Mouse (Mus musculus) MEL (cell line): Measurements from ENCODE around the gene Surf2. TPM values are rescaled to one million over a fixed set of nuclear protein-coding genes. Genes with fewer than 3 reads are reported as not detected.
A peak's percentile ranks its signal among the peaks of the same experiment; 100 is the strongest.

Source experiments
- DNase-seq: peaks from one replicate; pipeline ENCODE4 v3.0.0; 2011; ENCODE audit warnings: low read depth, low spot score
- H3K27ac ChIP-seq: 2 replicates; pipeline ENCODE4 v1.5.1; 2012; ENCODE audit warnings: low read depth, mild to moderate bottlenecking, control low read depth, low read length, moderate library complexity; ENCODE audit not compliant: control insufficient read depth
- H3K27me3 ChIP-seq, 2 experiments: fragments of 150-350 bp in 1 of 2; sonication (generic) in 1 of 2; 2 replicates each; pipeline ENCODE4 v1.6.1; 2012; ENCODE audit warnings: low read length in 2 of 2, mild to moderate bottlenecking in 2 of 2, improper control_type of control experiment in 1 of 2, moderate library complexity in 1 of 2; ENCODE audit not compliant: insufficient read depth in 2 of 2, control insufficient read depth in 1 of 2
- H3K36me3 ChIP-seq, 2 experiments: 2 replicates each; pipeline ENCODE4 v1.6.1; 2012 to 2014; ENCODE audit warnings: low read length in 2 of 2, improper control_type of control experiment in 1 of 2, inconsistent platforms in 1 of 2, mild to moderate bottlenecking in 1 of 2; ENCODE audit not compliant: insufficient read depth in 2 of 2, control insufficient read depth in 1 of 2
- H3K4me1 ChIP-seq, 2 experiments: fragments of 150-350 bp in 1 of 2; sonication (generic) in 1 of 2; 2 replicates each; pipeline ENCODE4 v1.6.1; 2012; ENCODE audit warnings: low read length in 2 of 2, improper control_type of control experiment in 1 of 2, mild to moderate bottlenecking in 1 of 2; ENCODE audit not compliant: insufficient read depth in 2 of 2, control insufficient read depth in 1 of 2
- H3K4me3 ChIP-seq, 2 experiments: fragments of 150-350 bp in 1 of 2; sonication (generic) in 1 of 2; 2 replicates each; pipeline ENCODE4 v1.5.1; 2012; ENCODE audit warnings: low read depth in 2 of 2, low read length in 2 of 2, mild to moderate bottlenecking in 2 of 2, moderate library complexity in 2 of 2, control low read depth in 1 of 2, improper control_type of control experiment in 1 of 2; ENCODE audit not compliant: control insufficient read depth in 1 of 2, insufficient read depth in 1 of 2
- H3K79me2 ChIP-seq: 2 replicates; pipeline ENCODE4 v1.6.1; 2012; ENCODE audit warnings: mild to moderate bottlenecking, low read length, moderate library complexity; ENCODE audit not compliant: control insufficient read depth, poor library complexity, insufficient read depth
- H3K9ac ChIP-seq: 2 replicates; pipeline ENCODE4 v1.6.1; 2012; ENCODE audit warnings: low read depth, mild to moderate bottlenecking, control low read depth, low read length, moderate library complexity; ENCODE audit not compliant: control insufficient read depth, poor library complexity, severe bottlenecking
- H3K9me3 ChIP-seq: fragments of 150-350 bp; sonication (generic); replicated peaks from 2 replicates; pipeline ENCODE4 v1.6.1; 2012; ENCODE audit warnings: mild to moderate bottlenecking, low read length, improper control_type of control experiment, moderate library complexity; ENCODE audit not compliant: insufficient read depth
- BHLHE40 ChIP-seq: IDR thresholded peaks from 2 replicates; pipeline ENCODE4 v1.6.1; 2012; ENCODE audit warnings: low read depth, mild to moderate bottlenecking, inconsistent platforms, low read length, improper control_type of control experiment, borderline replicate concordance
- CTCF ChIP-seq, 3 experiments: IDR thresholded peaks in 2 of 3; conservative IDR thresholded peaks in 1 of 3; 2 replicates each; pipeline ENCODE4 v1.5.1; 2011 to 2012; ENCODE audit warnings: low read length in 3 of 3, low read depth in 2 of 3, mild to moderate bottlenecking in 2 of 3, improper control_type of control experiment in 1 of 3, inconsistent platforms in 1 of 3, mixed read lengths in 1 of 3, moderate library complexity in 1 of 3; ENCODE audit not compliant: control insufficient read depth in 1 of 3, insufficient read depth in 1 of 3, poor library complexity in 1 of 3, severe bottlenecking in 1 of 3
- GATA1 ChIP-seq: IDR thresholded peaks from 2 replicates; pipeline ENCODE4 v1.6.1; 2011; ENCODE audit warnings: low read depth, low read length, improper control_type of control experiment
- MYB ChIP-seq: IDR thresholded peaks from 2 replicates; pipeline ENCODE4 v1.6.1; 2011; ENCODE audit warnings: mild to moderate bottlenecking, low read depth, low read length, improper control_type of control experiment
- NELFE ChIP-seq: IDR thresholded peaks from 2 replicates; pipeline ENCODE4 v1.6.1; 2011; ENCODE audit warnings: low read depth, low read length, improper control_type of control experiment
- NRF1 ChIP-seq: IDR thresholded peaks from 2 replicates; pipeline ENCODE4 v1.6.1; 2014; ENCODE audit warnings: low read depth, mild to moderate bottlenecking, inconsistent platforms, low read length, improper control_type of control experiment, moderate library complexity; ENCODE audit not compliant: poor library complexity, insufficient read depth, severe bottlenecking
- POLR2A ChIP-seq, 2 experiments: IDR thresholded peaks; 2 replicates each; pipeline ENCODE4 v1.6.1; 2011 to 2012; ENCODE audit warnings: low read length in 2 of 2, mild to moderate bottlenecking in 2 of 2, control low read depth in 1 of 2, improper control_type of control experiment in 1 of 2, low read depth in 1 of 2, moderate library complexity in 1 of 2; ENCODE audit not compliant: control insufficient read depth in 1 of 2, insufficient read depth in 1 of 2, poor library complexity in 1 of 2
- POLR2AphosphoS2 ChIP-seq: IDR thresholded peaks from 2 replicates; pipeline ENCODE4 v1.6.1; 2011; ENCODE audit warnings: low read length, improper control_type of control experiment
- POLR2AphosphoS5 ChIP-seq: IDR thresholded peaks from 2 replicates; pipeline ENCODE4 v1.6.1; 2012; ENCODE audit warnings: low read depth, borderline replicate concordance, mild to moderate bottlenecking, inconsistent platforms, low read length, moderate library complexity, mixed read lengths
- RAD21 ChIP-seq: IDR thresholded peaks from 2 replicates; pipeline ENCODE4 v1.6.1; 2011; ENCODE audit warnings: mild to moderate bottlenecking, low read depth, low read length, improper control_type of control experiment
- USF2 ChIP-seq, 2 experiments: IDR thresholded peaks; 2 replicates each; pipeline ENCODE4 v1.6.1; 2011 to 2012; ENCODE audit warnings: improper control_type of control experiment in 2 of 2, low read length in 2 of 2, borderline replicate concordance in 1 of 2, inconsistent platforms in 1 of 2, low read depth in 1 of 2, mild to moderate bottlenecking in 1 of 2; ENCODE audit not compliant: insufficient read depth in 1 of 2
- polyA plus RNA-seq, 2 experiments: library from polyadenylated mRNA; stranded (reverse) in 1 of 2; unstranded in 1 of 2; fragments of >175 nt in 1 of 2; fragments of >200 nt in 1 of 2; gene quantifications; 2 replicates each; pipeline versions ENCODE4 v1.2.1 to v1.2.4; 2012; ENCODE audit warnings: low replicate concordance in 2 of 2, low read depth in 1 of 2; ENCODE audit not compliant: insufficient read length in 2 of 2, insufficient read depth in 1 of 2, missing spikeins in 1 of 2
- total RNA-seq: library from RNA; depleted of rRNA; stranded (reverse); fragments of 300-350 nt; gene quantifications from 2 replicates; pipeline ENCODE4 v1.2.3, GENCODE M21; 2012

Gene Surf2
- total and polyA plus RNA-seq, 3 experiments = 63.1 to 84.8 TPM; not detected in 1

DNA sequence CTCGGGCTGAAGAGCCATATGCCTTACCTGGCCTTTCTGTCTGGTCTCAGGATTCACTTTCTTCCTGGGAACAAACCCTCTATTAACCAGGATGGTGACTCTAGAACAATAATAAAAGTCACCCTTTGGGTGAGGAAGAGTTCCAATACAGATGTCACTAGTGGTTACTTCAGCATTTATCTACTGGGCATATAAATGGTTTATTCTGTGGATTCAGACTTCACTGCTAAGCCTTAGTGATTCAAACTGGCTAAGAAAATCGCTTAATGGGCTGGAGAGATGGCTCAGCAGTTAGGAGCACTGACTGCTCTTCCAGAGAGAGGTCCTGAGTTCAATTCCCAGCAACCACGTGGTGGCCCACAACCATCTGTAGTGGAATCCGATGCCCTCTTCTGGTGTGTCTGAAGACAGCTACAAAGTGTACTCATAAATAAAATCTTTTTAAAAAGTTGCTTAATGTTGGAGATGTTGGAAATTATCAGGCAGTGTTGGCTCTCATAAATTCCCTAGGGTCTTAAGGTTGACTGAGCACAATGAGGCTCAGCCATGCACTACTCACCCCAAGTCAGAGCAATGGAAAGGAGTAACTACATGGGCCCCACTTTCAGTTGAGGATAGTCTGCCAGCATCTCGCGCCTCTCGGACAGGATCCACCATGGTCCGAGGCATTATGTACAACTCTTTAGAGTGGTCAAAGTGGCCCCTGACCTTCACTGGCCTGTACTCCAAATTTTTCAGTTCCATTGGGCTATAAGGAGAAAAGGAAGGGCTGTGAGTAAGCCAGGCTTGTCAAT lies 1.8 kb upstream of the Surf2 start (continued):
- TF ChIP-seq RAD21 (no peak), POLR2AphosphoS5 (no peak), GATA1 (no peak), MYB (no peak)

DNA sequence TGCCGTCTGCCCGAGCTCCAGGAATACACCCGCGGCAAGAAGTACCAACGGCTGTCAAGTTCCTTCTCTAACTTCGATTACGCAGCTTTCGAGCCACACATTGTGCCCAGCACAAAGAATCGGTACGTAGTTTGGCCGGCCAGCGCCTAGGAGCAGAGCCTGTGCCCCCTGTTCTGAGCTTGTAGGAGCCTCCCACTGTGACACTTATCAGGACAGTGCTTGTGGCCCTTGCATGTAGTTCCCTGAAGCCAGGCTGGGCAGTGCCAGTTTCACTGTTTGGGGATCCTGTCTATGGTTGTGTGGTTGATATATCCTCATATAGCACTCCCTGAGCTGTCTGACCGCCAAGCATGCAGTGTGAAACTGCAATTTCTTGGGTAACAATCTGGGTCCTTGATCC lies 571 bp downstream of the Surf2 start:
- Histone ChIP-seq H3K4me1 (peaks cover 0 to 18% of the 10 kb centered on the region in 2 experiments; a peak in 2 of 4 replicates), H3K79me2 (peaks cover 53% of the 10 kb centered on the region), H3K4me3 (peak overlapping the region; percentile 76 to 92), H3K9ac (peak overlapping the region; percentile 89), H3K27ac (peak overlapping the region; percentile 67), H3K36me3 (peaks cover 5 to 18% of the 10 kb centered on the region in 2 experiments; a peak in 3 of 4 replicates), H3K9me3 (no peaks in the 10 kb centered on the region), H3K27me3 (no peaks in the 10 kb centered on the region)
- no peak for TF ChIP-seq CTCF (IDR thresholded peaks at IDR 0.05 in 2 of 3, conservative IDR thresholded peaks at IDR 0.05 in 1 of 3; ENCODE audit: control insufficient read depth in 1 of 3, insufficient read depth in 1 of 3, low read depth in 2 of 3, low read length in 3 of 3, poor library complexity in 1 of 3, severe bottlenecking in 1 of 3)
- peak in 1 of 2 experiments; percentile 16; a peak in 1 of 4 replicates for TF ChIP-seq POLR2A (IDR thresholded peaks at IDR 0.05; ENCODE audit: control insufficient read depth in 1 of 2, insufficient read depth in 1 of 2, low read depth in 1 of 2, low read length in 2 of 2, poor library complexity in 1 of 2)
- TF ChIP-seq NELFE = no peak
- TF ChIP-seq POLR2AphosphoS2 = 0 out of 2 replicates have a peak, but pooled peaks have one; percentile 3
- DNase-seq = no peak

DNA sequence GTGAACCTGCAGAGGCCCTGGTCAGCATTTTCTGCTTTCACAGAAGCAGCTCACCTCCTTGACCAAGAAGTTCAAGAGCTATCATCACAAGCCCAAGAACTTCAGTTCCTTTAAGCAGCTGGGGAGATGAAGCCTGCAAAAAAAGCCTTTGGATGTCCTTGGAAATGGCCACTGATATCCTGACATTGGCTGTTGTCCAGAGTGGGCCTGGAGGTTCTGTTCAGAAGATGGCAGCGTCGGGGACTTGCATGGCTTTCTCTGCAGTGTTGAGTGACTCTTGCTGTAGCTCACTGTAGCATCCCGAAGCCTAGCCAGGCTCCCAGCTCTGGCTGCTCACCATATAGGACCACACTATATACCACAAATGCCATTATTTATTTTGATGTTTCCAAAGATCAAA lies 3.5 kb downstream of the Surf2 start:
- no peak for DNase-seq
- peaks cover 0 to 15% of the 10 kb centered on the region in 2 experiments; a peak in 1 of 4 replicates for H3K4me1 ChIP-seq

DNA sequence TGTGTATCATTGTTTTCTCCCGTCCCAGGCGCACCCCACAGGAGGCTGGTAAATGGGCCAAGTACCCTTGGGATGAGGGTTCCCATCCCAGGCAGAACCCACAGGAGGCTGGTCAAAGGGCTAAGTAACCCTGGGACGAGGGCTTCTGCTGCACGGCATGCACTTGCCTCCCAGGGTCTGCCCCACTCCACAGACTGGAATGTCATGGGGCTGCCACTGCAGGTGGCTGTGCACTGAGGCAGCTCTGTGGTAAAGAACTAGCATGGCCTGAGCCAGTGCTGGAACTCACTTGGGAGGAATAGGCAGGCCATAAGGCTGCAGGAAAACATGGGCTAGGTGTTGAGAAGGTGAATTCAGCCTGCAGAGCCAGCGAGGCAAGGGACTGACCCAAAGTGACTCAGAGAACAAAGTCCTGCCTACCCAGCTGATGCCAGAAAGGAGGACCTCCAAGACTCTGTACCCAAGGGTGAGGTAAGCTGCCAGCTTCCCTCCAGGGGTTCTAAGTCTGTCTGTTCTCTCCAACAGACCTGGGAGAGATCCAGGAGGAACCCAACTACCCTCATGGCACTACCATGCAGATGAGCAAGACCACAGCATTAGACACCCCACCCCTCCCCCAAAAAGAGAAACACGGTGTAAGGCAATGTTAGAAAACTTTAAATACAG lies 4.2 kb downstream of the Surf2 start:
- DNase-seq = peak; percentile 16
- peaks cover 0 to 12% of the 10 kb centered on the region in 2 experiments; a peak in 1 of 4 replicates for H3K4me1 ChIP-seq
- no peak for TF ChIP-seq NELFE
- TF ChIP-seq POLR2A (IDR thresholded peaks at IDR 0.05; ENCODE audit: control insufficient read depth in 1 of 2, insufficient read depth in 1 of 2, low read depth in 1 of 2, low read length in 2 of 2, poor library complexity in 1 of 2) = peak in 1 of 2 experiments; percentile 37; a peak in 2 of 4 replicates
- TF ChIP-seq RAD21 = no peak
- TF ChIP-seq USF2 (IDR thresholded peaks at IDR 0.05; ENCODE audit: borderline replicate concordance in 1 of 2, insufficient read depth in 1 of 2, low read depth in 1 of 2, low read length in 2 of 2) = no peak
- 0 out of 2 replicates have a peak, but pooled peaks have one; percentile 12 for TF ChIP-seq POLR2AphosphoS5
- TF ChIP-seq POLR2AphosphoS2 = peak; percentile 77
- TF ChIP-seq, all 39 proteins: peak for 3
- Histone ChIP-seq H3K9me3 (no peaks in the 10 kb centered on the region), H3K27ac (no peak overlapping the region), H3K36me3 (peaks cover 0 to 8% of the 10 kb centered on the region in 2 experiments; a peak in 3 of 4 replicates), H3K9ac (no peak overlapping the region), H3K79me2 (peaks cover 35% of the 10 kb centered on the region), H3K4me3 (no peak overlapping the region), H3K27me3 (no peaks in the 10 kb centered on the region)

More for the DNA sequence above, 3.5 kb downstream of the Surf2 start:
- no peak overlapping the region for H3K27ac ChIP-seq
- no peak overlapping the region for H3K4me3 ChIP-seq
- H3K27me3 ChIP-seq = no peaks in the 10 kb centered on the region
- no peaks in the 10 kb centered on the region for H3K9me3 ChIP-seq
- peaks cover 38% of the 10 kb centered on the region for H3K79me2 ChIP-seq
- TF ChIP-seq NELFE (no peak), NRF1 (no peak), BHLHE40 (no peak)
- no peak overlapping the region for H3K9ac ChIP-seq
- peaks cover under 1 to 8% of the 10 kb centered on the region in 2 experiments; a peak in 3 of 4 replicates for H3K36me3 ChIP-seq
